Mouse (Mus musculus) spleen, postnatal 14 days (tissue): Measurements from ENCODE around the gene Mybbp1a.

Experiments
- DNase-seq, 2 experiments: peaks; one replicate each; pipeline ENCODE4 v3.0.0; 2021 to 2022; ENCODE audit warnings: low spot score in 2 of 2

Mybbp1a gene

GRCm38 (mm10) chr11:72446311-72447105, 5.4 kb downstream of the Mybbp1a start:
- DNase-seq: peak; percentile 36 to 60

GRCm38 (mm10) chr11:72447475-72447874, 6.3 kb downstream of the Mybbp1a start:
- no peak for DNase-seq

- no peak for DNase-seq
Observed at GRCm38 (mm10) chr11:72452140-72452665, 11.0 kb downstream of the Mybbp1a start.

- no peak for DNase-seq
Observed at GRCm38 (mm10) chr11:72453105-72453953, 12.2 kb downstream of the Mybbp1a start.

GRCm38 (mm10) chr11:72455694-72456093, 14.5 kb downstream of the Mybbp1a start:
- DNase-seq: no peak

- no peak for DNase-seq
Observed at GRCm38 (mm10) chr11:72457995-72458496, 16.9 kb downstream of the Mybbp1a start.

- DNase-seq: no peak
Observed at GRCm38 (mm10) chr11:72458502-72458901, 17.3 kb downstream of the Mybbp1a start.

- no peak for DNase-seq
Observed at GRCm38 (mm10) chr11:72461500-72461981, 20.4 kb downstream of the Mybbp1a start.

- no peak for DNase-seq
Observed at GRCm38 (mm10) chr11:72464821-72465220, 23.7 kb downstream of the Mybbp1a start.

GRCm38 (mm10) chr11:72465978-72466693, 25.0 kb downstream of the Mybbp1a start:
- DNase-seq: peak in 1 of 2 experiments; percentile 47

GRCm38 (mm10) chr11:72466694-72467507, 25.7 kb downstream of the Mybbp1a start:
- peak in 1 of 2 experiments; percentile 24 for DNase-seq

- DNase-seq: no peak
Observed at GRCm38 (mm10) chr11:72468525-72468924, 27.4 kb downstream of the Mybbp1a start.

GRCm38 (mm10) chr11:72469217-72469616, 28.1 kb downstream of the Mybbp1a start:
- peak in 1 of 2 experiments; percentile 31 for DNase-seq

- no peak for DNase-seq
Observed at GRCm38 (mm10) chr11:72470004-72470403, 28.8 kb downstream of the Mybbp1a start.

- no peak for DNase-seq
Observed at GRCm38 (mm10) chr11:72471381-72471780, 30.2 kb downstream of the Mybbp1a start.

GRCm38 (mm10) chr11:72473540-72473939, 32.4 kb downstream of the Mybbp1a start:
- DNase-seq: no peak

- DNase-seq: no peak
Observed at GRCm38 (mm10) chr11:72474926-72475325, 33.8 kb downstream of the Mybbp1a start.

- DNase-seq: no peak
Observed at GRCm38 (mm10) chr11:72475408-72475807, 34.3 kb downstream of the Mybbp1a start.

- no peak for DNase-seq
Observed at GRCm38 (mm10) chr11:72476074-72476625, 35.0 kb downstream of the Mybbp1a start.

- no peak for DNase-seq
Observed at GRCm38 (mm10) chr11:72477182-72477581, 36.0 kb downstream of the Mybbp1a start.
